Mouse (Mus musculus) mature B cell (primary cell): ENCODE measurements around the gene Atp11b.

Experiments
- in situ Hi-C: fragments of 300-500 bp; cut with MboI; formaldehyde crosslinking; loops from 2 replicates; pipeline ENCODE4 v1.14.3; 2019

The Atp11b gene

DNA sequence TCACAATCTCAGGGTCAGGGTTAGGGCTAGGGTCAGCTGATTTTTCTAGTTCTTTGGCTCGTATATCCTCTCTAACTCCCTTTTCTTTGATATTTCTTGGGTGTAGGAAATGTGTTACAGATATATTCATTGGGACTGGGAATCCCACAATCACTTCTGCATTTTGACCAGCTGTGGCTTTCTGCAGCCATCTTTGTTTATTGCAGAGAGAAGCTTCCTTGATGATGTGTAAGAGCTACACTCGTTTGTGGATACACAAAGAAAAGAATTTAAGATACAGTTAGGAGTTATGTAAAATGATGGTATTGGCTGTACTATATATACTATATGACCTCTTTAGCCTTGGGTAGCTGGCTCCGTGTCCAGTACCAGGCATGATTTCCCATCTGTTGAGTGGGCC, 25.8 kb downstream of the Atp11b start:
- in situ Hi-C loops: no loop called here

DNA sequence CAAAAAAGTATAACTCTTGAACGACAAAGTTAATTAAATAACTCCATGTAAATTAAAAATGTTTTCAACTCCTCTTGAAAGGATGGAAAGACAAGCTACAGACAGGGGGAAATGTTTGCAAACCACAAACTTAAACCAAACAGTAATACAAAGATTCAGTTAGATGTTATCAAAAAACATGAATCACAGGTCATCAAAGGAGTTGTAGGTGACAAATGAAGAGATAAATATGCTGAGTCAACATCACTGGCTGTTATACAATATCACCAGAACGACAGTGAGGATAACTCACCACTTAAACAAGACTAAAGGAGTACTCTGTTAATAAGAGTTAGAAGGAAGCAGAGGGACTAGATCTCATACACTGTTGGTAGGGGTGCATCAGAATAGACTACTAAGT, 48.1 kb downstream of the Atp11b start:
- in situ Hi-C loops: no loop called here

- in situ Hi-C loops: no loop called here
Measured at GRCm38 (mm10) chr3:35819887-35820286, 66.0 kb downstream of the Atp11b start.

DNA sequence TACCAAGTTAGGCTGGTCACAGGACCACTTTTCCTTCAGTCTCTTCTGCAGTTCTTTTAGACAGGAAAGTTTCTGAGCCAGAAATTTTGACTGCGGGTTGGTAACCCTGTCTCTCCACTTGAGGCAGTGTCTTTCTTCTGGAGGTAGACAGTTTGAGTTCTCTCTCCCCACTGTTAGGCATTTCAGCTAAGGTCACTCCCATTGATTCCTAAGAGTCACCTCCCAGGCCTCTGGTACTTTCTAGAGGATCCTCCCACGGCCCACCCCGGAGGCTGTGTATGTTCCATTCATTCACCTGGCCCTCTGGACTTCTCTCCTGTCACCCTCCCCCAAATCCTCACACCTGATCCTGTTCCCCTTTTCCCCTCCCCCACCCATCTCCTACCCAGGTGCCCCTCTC, 68.1 kb downstream of the Atp11b start:
- in situ Hi-C loops: no loop called here

DNA sequence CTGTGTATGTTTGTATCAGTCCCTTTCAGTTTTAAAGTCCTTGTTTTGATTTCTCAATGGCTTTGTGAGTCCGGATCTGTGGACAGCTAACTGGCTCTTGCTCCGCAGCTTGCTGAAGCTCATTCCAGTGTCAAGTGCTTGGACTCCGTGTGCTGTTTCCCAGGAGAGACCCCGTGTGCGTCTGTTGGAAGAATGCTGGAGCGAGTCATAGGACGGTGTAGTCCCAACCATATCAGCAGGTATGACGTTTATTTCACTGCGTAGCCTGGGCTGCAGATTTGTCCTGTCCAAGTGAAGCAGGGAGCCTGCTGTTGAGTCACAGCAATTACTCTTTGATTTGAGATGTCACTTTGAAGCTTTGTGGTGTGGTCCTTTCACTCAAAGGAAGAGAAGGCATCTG, 95.4 kb downstream of the Atp11b start:
- in situ Hi-C loops: no loop called here

DNA sequence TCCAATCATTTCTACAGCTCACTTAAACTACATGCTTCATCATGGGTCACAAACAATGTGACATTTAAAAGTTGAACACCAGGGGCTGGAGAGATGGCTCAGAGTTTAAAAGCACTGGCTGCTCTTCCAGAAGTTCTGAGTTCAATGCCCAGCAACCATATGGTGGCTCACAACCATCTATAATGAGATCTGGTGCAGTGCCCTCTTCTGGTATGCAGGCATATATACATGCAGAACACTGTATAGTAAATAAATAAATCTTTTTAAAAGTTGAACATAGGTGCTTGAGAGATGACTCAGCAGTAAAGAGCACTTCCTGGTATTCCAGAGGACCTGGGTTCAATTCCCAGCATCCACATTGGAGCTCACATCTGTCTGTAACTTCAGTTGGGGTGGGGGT, 129.4 kb downstream of the Atp11b start:
- in situ Hi-C loops: no loop called here

DNA sequence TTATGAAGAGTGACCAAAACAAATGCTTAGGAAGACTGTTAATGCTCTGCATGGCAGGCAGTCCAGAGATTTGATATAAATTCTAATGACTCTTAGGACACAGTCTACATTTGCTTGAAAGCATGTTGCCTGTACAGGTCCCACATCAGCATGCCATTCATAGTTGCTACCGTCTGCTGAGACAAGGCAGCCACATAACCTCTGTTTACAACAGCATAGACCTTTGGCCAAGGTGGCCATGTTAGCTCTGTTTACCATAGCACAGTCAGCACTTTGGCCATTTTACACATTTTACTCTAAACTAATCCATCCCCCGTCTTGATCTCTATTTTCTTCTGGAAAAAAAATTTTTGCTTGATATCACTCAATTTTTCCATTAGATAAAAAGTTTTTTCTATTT, 135.6 kb downstream of the Atp11b start:
- in situ Hi-C loops: no loop called here

- in situ Hi-C loops: no loop called here
Measured at GRCm38 (mm10) chr3:35891123-35891522, 137.2 kb downstream of the Atp11b start.

DNA sequence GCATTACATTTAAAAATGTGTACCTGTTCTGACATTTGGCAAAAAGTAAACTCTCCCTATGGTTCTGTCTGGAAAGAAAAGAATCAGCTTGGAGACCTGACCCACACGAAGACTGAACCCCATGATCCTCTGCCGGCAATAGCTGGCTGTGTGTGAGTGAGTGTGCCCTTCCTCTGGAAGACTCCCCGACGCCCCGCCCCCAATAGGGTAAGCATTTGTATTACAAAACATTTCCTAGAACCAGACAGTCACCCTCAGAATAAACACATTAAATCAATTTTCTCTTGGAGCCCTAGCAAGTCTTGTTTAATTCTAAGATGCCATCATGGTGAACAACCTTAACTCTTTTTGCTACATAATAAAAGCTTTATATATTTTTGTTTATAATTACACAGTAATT, 139.2 kb downstream of the Atp11b start:
- in situ Hi-C loops: no loop called here

DNA sequence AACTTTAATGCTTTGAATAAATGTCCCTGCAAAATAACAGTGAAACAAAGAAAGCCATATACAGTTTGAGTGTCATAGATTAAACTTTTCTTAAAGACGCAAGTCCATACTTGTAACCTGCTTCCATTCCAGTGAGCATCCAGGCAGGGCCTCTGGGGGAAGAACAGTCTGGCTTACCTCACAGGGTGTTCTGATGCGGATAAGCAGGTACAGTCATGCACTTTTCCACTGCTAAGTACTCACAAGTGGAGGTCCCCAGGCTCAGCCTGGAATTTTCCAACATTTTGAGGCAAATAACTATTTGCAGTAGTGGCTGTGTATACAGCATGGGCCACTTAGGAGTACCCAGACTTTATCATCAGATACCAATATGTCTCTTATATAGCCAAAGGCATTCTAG, 144.0 kb downstream of the Atp11b start:
- in situ Hi-C loops: no loop called here

- in situ Hi-C loops: no loop called here
Measured at GRCm38 (mm10) chr3:35899109-35899508, 145.2 kb downstream of the Atp11b start.

DNA sequence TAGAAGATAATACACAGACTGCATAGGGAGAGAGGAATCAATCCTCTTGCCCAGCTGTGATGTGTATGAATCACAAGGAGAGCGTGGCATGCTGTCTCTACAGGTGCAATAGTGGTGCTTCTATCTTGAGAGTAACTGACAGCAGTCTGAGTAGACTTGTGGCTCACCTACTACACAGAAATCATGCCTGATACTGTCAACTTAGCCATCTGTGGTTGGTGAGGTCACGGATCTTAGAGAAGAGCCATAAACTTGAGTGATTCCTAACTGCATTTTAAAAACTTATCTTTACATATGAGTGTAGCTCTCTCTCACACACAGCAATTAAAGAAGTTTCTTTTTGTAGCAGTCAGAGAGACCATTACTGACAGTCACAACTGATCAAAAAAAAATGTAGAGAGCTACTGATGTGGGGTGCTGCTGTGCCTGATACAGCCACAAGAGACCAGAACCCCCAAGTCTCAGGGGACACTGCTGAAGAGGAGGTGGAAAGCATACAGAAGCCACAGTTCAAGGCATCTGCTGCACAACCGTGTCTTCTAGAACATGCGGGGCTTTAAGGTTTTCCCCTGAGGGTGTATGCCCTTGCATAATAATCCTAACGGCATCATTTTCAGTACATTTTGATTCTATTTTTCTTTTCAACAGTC, 146.8 kb downstream of the Atp11b start:
- in situ Hi-C loops: no loop called here
